Mouse (Mus musculus) T-helper 1 cell (primary cell): ENCODE results near the gene Lhx5.

Source experiments
- in situ Hi-C: fragments of 300-600 bp; cut with MboI, MseI; formaldehyde crosslinking; loops from one replicate; pipeline ENCODE4 v1.15.1; 2025; ENCODE audit warnings: high pct_unique_total_duplicates

Gene Lhx5

DNA sequence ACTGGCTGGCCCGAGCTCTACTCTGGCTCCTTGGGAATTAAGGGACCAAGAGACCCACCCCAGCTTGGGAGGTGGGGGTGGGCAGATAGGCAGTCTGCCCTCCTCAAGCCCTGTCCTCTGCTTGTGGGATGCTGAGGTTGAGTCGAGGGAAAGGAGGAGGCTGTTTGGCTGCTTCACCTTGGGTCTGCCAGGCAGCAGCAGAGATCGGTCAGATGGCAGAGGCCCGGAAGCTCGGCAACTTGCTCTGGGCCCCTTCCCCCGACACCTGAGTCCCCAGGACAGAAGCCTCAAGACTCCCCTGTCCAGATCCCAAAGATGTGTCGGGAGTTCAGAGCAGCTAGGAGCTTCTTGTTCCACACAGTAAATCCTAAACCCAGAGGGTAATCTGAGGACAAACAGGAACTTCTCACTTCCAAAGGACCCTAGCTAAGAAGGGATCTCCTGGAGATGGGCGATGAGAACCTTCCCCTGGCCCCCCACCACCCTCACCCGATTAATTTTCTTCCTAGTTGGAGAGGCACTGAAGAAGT, 1.1 kb downstream of the Lhx5 start:
- in situ Hi-C loops: no loop called here

DNA sequence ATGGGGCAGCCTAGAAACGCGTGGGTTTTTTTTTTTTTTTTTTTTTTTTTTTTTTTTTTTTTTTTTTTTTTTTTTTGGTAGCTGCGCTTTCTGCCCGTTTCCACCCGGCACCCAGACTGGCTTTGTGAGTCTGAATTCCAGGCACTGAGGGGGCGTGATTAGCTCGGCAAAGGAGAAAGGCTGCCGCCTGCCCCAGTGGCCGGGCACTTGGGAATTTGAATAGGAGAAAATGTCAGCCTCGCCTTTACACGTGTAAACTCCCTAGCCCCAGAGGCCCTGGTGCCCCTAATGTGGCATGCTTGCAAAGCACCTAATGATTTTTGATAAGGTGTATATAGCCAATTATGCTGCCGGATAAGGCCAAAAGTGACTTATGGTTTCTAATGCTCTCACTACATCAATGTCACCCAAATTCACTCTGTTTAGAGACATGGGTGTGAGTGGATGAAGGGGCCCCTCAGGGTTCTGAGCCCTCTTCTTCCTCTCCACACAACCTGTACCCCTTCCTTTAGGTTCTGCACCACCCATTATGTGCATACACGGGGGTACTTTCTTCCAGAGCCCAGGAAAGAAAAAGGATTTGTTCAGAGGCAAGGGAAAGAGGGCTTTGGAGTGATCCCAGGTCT, 1.7 kb downstream of the Lhx5 start:
- in situ Hi-C loops: no loop called here

DNA sequence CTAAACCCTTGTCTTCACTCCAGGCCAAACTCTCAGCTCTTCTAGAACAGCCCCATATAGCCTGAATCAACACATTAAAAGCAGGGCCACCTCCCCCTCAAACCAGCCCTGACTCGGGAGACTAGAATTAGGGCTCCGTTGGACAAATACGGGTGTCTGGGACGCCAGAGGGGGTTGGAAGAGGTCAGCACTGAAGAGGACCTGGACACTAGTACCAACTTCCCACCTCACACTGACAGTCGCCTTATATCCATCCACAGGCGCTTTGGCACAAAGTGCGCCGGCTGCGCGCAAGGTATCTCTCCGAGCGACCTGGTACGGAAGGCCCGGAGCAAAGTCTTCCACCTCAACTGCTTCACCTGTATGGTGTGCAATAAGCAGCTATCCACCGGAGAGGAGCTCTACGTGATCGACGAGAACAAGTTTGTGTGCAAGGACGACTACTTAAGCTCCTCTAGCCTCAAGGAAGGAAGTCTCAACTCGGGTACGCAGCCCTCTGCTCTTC, 2.8 kb downstream of the Lhx5 start:
- in situ Hi-C loops: no loop called here

DNA sequence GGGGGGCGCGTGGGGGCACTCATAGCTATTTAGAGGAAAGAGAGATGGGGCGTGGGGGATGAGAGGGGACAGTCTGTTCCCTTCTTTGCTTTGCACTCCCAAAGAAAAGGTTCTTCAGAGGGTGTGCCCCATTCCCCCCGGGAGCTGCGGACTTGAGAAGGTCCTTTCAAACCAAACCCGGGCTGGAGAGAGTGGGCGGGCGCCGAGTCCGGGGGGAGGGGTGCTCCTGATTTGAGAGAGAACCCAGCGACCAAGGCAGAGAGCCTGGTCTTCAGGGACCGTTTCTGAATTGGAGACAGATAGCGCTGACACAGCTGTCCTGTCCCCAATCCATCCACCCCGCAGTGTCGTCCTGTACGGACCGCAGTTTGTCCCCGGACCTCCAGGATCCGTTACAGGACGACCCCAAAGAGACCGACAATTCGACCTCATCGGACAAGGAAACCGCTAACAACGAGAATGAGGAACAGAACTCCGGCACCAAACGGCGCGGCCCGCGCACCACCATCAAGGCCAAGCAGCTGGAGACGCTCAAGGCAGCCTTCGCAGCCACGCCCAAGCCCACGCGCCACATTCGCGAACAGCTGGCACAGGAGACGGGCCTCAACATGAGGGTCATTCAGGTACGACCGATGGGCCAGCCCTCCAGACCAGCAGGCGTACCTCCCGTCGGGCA, 3.6 kb downstream of the Lhx5 start:
- in situ Hi-C loops: no loop called here

DNA sequence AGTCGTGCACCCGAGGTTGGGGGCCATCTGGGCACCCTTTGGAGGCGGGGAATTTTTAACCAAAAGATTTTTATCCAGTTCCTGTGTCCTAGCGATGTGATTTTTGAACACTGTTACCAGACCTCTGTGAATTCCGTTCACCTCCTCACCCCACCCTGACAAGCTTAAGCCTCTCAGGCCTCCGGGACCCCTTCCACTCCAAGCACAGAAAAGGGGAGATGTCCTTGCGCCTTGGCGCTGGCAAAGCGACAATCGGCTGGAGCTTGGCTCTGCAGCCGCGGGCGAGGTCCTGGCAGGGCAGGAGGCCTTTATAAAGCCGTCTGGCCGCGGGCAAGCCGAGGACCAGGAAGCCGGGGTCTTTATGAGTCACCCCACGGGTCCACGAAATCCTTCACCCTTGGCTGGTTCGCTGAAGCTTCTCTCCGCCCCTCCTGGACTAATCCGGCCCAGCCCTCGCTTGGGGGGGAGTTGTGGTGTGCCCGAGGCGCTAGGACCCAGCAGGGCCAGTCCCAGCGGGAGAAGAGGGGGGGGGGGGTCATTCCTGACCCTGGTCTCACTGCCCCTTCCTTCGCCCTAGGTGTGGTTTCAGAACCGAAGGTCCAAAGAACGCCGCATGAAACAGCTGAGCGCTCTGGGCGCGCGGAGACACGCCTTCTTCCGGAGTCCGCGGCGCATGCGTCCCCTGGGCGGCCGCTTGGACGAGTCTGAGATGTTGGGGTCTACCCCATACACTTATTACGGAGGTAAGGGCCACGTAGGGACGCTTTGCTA, 4.4 kb downstream of the Lhx5 start:
- in situ Hi-C loops: no loop called here

DNA sequence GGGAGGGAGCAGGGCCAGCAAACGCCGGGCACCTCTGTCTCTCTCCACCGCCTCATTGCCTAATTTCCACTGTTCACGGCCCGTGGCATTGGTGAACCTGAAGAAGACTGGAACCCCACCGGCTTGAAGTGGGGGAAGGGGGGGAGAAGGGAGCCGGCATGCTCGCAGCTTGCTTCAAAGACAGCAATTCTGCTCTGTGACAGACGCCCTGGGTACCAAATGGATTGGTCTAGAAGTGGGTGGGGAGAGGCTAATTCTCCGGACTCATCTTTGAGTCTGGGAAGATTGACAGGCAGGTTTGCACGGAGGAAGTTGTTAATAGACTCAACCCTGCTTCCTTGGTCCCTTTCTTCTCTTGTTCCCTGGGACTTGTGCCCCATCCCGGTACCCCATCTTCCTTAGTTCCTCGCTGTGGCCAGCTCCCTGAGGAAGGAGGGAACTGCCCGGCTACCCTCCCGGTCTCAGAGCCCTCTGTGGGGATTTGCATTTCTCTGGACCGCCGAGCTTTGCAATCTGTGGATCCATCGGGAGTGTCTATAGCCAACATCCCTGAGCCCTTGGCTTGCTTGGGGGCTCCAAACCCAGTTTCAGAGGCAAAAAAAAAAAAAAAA, 5.5 kb downstream of the Lhx5 start:
- in situ Hi-C loops: no loop called here

DNA sequence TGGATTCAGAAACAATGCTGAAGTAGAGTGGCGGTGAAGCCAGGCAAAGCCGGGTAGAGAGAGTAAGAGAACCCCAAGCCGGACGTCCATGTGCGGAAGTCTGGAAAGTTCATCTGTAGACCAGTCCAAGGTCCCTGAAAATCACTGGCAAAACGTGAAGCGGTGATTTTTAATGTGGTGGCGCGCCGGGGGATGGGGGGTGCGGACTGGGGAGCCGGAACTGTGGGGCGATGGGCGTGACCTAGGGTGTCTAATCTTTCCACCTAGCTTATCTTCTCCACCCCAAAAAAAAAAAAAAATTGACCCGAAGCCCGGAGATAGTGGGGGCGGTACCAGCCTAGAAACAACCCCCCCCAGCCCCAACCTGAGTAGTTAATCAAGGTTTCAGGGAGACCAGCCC, 6.0 kb downstream of the Lhx5 start:
- in situ Hi-C loops: no loop called here

DNA sequence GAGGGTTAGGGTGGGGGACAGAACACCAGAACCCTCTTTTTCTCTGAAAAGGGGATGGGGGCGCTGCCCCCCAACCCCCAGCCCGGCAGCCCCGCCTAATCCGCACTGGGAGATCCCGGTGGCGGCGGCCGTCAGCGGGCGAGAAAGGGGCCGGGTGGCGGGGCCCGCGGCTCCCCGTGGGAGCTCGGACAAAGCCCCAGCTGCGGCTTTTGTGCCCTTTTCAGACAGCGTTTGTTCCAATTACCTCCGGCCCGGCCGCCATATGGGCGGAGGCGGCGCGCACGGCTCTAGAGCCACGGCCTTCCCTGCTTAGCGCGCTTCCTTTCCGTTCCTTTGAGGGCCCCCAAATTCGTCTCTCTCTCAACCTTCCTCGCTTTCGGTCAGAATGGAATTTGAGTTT, 6.5 kb downstream of the Lhx5 start:
- in situ Hi-C loops: no loop called here

DNA sequence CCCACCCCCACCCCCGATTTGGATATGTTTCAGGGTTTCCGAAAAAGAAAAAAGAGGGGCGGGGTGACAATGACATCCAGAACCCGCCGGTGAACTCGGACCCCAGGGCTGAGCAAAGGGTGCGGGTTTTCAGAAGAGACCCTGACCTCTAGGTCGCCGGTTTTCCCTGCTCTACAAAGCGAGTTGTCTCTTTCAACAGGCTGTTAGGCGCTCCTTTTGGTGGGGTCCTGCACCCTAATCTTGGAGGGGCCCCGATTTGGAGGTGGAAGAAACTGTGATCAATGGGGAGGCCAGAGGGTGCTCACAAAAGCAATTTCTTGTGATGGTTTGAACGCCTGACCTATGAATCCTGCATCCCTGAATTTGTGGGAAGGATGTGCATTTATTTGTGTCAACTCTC, 7.0 kb downstream of the Lhx5 start:
- in situ Hi-C loops: no loop called here

DNA sequence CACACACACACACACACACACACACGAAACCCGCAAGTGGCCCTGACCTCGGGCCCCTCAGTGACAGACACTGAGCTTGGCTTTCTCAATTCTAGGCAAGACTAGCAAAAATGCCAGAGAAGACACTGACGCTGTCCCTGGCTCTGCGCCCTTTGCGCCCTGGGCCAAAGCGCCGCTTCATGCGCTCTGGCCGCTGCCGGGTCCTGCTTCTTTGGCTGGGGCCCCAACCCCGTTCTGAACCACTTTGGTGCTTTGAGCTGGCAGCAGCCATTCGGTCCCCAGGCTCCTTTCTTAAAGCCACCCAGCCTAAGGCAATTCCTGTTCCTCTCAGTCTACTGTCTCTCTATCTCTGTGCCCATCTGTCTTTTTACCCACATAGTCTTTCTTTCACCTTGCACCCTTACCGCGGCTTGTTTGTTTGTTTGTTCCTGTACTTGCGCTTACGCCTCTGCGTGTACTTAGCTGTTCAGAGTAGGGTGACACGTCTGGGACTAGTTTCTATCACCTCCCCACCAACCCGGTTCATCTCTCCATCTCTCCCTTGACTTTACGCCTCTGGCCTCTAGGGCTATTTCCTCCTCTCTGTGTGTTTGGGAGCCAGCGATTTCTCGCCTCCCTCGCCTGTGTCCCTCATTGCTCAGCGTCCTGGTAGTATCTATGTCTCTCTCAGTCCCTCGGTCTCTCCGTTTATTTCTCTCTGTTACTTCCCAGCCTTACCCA, 7.7 kb downstream of the Lhx5 start:
- in situ Hi-C loops: no loop called here

DNA sequence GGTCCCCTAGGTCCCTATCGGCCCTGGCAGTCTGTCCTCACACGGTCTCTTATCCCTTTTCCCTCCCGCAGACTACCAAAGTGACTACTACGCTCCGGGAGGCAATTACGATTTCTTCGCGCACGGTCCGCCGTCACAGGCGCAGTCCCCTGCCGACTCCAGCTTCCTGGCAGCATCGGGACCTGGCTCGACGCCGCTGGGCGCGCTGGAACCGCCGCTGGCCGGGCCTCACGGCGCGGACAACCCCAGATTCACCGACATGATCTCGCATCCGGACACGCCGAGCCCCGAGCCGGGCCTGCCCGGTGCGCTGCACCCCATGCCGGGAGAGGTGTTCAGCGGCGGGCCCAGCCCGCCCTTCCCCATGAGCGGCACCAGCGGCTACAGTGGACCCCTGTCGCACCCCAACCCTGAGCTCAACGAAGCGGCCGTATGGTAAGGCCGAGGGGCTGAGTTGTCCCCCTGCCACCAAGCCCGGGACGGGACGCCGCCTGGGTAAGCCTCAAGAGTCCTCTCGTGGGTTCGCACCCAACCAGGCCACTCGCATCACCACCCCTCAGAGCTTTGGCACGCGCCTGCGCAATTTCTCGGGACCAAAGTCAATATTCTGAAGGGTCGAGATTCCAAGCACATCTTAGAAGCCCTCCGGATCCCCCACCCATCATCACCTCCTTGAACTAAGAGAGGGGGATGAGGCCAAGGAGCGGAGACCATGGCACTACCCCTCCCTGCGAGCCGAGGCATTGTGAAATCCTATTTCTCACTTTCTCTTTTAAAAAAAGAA, 8.6 kb downstream of the Lhx5 start:
- in situ Hi-C loops: no loop called here

DNA sequence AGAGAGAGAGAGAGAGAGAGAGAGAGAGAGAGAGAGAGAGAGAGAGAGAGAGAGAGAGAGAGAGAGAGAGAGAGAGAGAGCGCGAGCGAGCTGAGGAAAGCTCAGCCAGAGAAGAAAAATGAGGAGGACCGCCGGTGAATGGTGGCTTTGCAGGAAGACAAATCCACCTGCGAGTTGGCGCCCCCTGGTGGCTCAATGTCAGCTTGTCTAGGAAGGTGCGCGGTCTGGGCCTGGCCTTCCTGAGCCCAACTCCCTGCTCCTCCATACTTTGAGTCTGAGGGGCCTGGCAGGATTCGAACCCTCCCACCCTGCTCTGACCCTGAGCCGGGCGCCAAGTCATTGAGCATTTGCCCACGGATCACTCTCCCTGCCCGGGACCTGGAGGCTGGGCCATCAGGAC, 9.2 kb downstream of the Lhx5 start:
- in situ Hi-C loops: no loop called here

DNA sequence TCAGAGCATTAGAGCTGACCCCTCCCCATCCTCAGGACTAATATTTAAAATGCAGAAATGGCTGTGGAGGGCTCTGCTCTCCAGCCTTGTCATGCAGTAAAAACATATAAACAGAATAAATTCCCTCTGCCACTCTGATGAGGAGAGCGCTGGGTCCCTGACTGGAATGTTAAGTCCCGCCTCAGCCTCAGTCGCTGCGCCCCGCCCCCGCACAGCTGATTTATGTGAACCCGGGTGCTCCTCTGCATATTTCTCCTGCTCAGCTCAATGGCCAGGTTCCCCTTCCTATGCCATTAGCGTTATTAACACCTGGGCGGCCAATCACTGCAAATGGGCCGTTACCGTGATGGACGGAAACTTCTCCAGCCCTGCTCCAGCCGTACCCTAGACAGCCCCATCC, 15.8 kb downstream of the Lhx5 start:
- in situ Hi-C loops: no loop called here

DNA sequence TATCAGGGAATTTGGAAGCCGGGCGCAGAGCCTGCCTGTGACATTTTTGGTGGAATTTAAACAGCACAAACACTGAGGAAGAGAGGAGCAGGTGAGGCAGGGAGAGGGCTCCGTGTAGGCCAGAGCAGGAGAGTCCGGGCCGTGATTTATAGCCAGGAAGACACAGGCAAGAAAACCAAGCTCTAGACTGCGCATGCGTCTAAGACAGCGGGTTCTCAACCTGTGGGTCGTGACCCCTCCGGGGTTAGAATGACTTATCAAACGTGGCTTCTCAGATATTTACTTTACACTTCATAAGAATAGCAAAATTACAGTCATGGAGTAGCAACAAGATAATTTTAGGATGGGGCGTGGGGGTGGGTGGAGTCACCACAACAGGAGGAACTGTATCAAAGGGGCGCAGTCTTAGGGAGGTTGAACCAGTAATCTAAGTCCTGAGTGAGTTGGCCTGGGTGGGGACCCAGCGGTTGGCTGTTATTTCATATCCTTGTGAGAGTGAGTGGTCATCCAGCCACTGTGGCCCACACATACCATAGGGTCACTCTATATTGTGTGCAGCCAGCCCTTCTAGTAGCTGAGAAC, 23.3 kb downstream of the Lhx5 start:
- in situ Hi-C loops: no loop called here

DNA sequence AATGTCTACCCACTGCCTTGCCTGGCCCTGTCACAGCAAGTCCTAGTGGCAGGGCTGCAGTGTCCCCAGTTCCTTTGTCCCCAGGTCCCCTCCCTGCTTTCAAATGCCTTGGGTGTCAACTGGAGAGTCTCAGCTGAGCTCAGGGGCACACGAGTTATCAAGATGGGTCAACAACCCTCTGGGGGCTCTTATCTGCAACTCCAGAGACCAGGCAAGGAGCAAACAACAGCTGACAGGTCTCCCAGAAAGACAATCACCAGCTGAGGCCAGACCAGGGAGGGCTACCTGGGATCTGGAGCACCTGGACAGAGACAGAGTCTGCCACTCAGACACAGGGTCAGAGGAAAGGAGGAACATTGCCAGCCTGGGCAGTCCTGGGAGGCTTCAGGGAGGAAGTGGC, 24.8 kb downstream of the Lhx5 start:
- in situ Hi-C loops: no loop called here

DNA sequence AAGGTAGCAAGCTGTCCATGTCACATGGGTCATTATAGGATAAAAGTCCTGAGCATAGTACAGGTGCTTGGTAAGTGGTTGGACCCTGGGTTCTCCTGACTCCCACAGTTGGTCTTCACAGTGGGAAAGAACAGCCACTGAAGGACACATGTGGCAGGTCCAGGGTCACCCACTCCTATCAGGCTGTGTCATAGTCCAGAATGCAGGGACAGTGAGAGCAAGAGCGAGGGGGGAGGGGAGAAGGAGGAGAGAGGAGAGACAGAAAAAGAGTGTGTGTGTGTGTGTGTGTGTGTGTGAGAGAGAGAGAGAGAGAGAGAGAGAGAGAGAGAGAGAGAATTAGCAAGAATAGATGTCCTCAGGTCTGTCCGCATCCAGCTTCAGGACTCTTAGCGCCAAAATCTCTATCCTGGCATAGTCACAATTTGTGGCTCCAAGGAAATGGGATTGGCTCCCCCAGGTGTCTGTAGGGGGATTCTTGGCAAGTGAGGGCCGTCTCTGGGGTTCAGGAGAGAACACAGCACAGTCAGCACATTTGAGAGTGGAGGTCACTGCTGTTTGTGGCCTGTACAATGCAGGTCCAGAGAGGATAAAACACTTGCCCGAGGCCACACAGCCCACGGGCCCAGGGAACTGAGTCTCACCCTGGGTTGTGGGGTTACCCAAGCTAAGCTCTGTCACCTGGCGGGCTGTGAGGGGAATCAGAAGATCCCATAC, 25.5 kb downstream of the Lhx5 start:
- in situ Hi-C loops: no loop called here

DNA sequence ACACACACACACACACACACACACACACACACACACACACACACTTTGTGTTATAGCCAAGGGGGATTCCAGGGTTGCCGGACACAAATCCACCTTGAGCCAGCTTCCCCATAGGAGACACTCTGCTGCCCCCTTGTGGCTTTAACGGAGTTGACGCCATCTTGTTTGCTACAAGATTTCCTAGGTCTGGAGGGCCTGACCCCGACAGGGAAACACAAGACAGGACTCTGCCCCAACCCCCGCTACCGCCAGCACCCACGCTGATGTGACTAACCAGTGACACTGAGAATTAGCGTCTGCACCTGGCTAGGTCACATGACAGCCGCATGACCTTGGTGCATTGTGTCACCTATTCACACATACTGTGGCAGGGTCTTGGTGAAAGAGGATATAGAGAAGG, 26.1 kb downstream of the Lhx5 start:
- in situ Hi-C loops: no loop called here

DNA sequence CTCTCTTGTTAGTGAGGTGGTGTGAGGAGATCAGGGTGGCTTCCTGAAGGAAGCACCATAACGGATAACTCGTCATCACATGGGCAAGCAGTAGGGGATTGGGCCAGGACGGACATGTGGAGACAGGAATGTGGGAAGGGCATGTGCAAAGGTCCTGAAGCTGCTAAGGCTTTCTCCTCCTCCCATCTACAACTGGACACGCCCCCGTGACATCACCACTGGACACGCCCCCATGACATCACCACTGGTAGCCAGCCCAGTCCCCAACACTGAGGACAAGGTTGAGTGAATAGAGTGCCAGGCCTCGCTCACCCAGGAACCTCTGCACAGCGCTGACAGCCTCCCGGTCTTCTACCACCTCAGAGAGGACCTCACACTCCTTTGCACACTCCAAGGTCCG, 27.6 kb downstream of the Lhx5 start:
- in situ Hi-C loops: no loop called here

DNA sequence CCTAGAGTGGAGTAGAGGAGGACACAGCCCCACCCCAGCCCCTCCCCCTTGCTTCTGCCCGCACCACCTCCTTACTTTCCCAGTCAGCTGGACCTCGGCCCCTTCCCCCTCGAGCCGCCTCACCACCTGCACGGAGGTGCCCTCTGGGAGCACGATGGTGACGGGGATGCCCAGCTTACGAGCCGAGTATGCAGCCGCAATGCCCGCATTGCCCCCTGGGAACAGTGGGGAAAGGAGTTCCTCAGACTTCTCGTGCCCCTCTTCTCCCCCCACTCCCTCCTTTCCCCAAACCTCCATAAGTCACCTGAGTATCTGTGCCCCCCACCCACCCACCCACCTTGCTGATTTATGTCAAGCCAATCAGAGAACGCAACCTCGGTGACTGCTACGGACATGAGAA, 30.4 kb downstream of the Lhx5 start:
- in situ Hi-C loops: no loop called here

DNA sequence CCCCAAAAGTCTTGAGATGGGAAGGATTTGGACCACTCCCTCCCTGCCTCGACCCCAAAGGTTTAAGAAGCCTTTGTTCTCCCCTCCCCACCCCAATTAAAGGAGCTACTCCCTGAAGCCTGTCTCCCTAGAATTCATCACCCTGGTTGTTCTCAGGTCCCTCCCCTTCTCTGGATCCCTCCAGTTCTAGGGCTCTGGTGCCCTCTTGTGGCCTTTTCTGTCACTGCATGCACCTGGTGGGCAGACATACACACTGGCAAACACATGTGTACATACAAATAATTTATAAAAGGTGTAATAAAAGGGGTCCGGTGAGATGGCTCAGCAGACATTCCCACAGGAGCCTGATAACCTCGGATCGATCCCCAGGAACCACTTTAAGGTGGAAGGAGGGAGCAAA, 32.8 kb downstream of the Lhx5 start:
- in situ Hi-C loops: no loop called here
